In the genomic region with DNA sequence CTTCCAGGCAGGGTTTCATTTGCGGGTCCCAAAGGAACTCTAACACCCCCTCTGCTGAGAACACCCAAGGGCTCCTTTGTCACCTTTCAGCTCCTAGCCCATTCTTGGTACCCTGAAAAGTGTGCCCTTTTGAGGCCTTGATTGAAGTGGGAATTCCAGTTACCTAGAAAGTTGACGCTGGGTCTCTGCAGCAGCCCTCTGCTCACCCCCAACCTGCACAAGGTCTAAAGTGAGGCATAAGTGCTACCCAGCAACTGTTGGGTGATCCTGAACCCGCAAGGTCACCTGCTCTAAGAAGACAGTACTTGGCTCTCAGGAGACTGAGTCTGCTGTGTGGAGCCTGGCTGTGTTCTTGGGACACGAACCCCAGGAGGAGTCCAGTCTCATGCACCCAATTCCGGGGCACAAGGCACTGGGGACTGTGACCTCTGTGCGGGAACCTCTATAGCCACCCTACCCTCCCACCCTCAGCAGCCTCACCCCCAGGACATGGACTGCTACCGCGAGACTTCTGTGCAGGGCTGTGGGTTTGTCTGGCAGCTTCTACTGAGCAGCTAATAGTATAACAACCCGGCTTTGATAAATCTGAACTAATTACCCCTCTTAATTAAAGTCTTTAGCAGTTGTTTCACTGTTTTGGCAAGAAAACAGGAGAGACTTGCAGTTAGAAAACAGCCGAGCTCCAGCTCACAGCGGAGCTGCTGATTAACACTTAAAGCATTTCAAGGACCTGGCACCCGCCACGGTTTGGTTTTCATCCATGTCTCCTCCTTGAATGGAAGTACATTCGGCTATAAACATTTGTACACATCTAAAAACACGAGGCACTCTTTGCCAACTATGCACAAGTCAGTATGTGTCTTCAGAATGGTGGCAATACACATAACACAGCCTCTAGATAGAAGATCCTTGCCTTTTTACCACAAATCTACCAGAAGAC, we compare ENCODE assay signal across 17 mouse cellular contexts. TPM values are rescaled to one million over a fixed set of nuclear protein-coding genes. Genes with fewer than 3 reads are reported as not detected.
A peak's percentile ranks its signal among the peaks of the same experiment; 100 is the strongest.
DNase-seq lines count a peak whose midpoint lies in the region; ATAC-seq and TF ChIP-seq lines count a peak whose summit lies in the region.
"Had no signal": no experiment of that assay in that cellular context is flagged by ENCODE, and none has a peak within 500 bp of the region (broad histone marks: within the 10 kb centered on the region; RNA-seq: fewer than 3 reads in every experiment).

No protein-coding gene starts in this region.

- WGBS in lung, embryonic 16.5 days = 2% methylated on average over 15 of the region's 15 CpGs
- WGBS in lung, adult 2 months = 5% methylated on average over 15 of the region's 15 CpGs
- 4% methylated on average over 15 of the region's 15 CpGs for WGBS in forebrain, embryonic 12.5 days
- WGBS in midbrain, embryonic 14.5 days = 4% methylated on average over 15 of the region's 15 CpGs
- WGBS in liver, embryonic 11.5 days = 4% methylated on average over 15 of the region's 15 CpGs

- no peak for TF ChIP-seq POLR2A in lung, adult 2 months (IDR thresholded peaks at IDR 0.05; ENCODE audit: borderline replicate concordance, extremely low read depth, low read depth, low read length)

- peaks cover 3% of the 10 kb centered on the region; the same call in 1 of the 2 replicates for H3K4me1 ChIP-seq in lung, embryonic 16.5 days (replicated peaks; ENCODE audit: control insufficient read depth, insufficient read depth, low read length)
- no peaks in the 10 kb centered on the region for H3K4me1 ChIP-seq in lung, adult 2 months (ENCODE audit: control insufficient read depth, insufficient read depth, low read length)
- H3K4me1 ChIP-seq in forebrain, embryonic 12.5 days = peaks cover 27% of the 10 kb centered on the region
- 0 out of 2 replicates have a peak, but pooled peaks cover 3% of the 10 kb centered on the region for H3K4me1 ChIP-seq in midbrain, embryonic 14.5 days (ENCODE audit: control insufficient read depth, insufficient read depth, low read length)
- H3K4me1 ChIP-seq in liver, embryonic 11.5 days (replicated peaks; ENCODE audit: control insufficient read depth, insufficient read depth, low read length) = no peaks in the 10 kb centered on the region

- no peak overlapping the region for H3K4me2 ChIP-seq in lung, embryonic 16.5 days (ENCODE audit: low read depth, low read length)
- peak overlapping the region; percentile 40 for H3K4me2 ChIP-seq in forebrain, embryonic 12.5 days
- no peak overlapping the region for H3K4me2 ChIP-seq in midbrain, embryonic 14.5 days (ENCODE audit: low read length)
- H3K4me2 ChIP-seq in liver, embryonic 11.5 days = no peak overlapping the region

- H3K27ac ChIP-seq in lung, embryonic 16.5 days (ENCODE audit: low read length) = no peak overlapping the region
- H3K27ac ChIP-seq in forebrain, embryonic 12.5 days = peak overlapping the region; percentile 39; the same call in 1 of the 2 replicates
- H3K27ac ChIP-seq in midbrain, embryonic 14.5 days (replicated peaks; ENCODE audit: low read depth, low read length) = no peak overlapping the region
- no peak overlapping the region for H3K27ac ChIP-seq in liver, embryonic 11.5 days (ENCODE audit: low read depth, low read length)
- no peak overlapping the region for H3K27ac ChIP-seq in gastrocnemius, adult 2 months

- intact Hi-C loops in gastrocnemius, adult 2 months (cut with DNase I) = no loop called here

- DNase-seq in adrenal gland, postnatal 36 days = peak; percentile 62 to 67
- no peak for DNase-seq in adrenal gland, postnatal 10 days
- no peak for DNase-seq in lung, adult 2 months
- DNase-seq in midbrain, embryonic 14.5 days = peak; percentile 53
- no peak for DNase-seq in liver, embryonic 11.5 days (ENCODE audit: low spot score)
- DNase-seq in gastrocnemius, adult 2 months = no peak
- DNase-seq: cerebellum, adult 11-12 months; gastrocnemius, postnatal 10 days; kidney, adult 18-20 months; layer of hippocampus, adult 9-11 months; thymus, adult 2 months had no signal

- H3K9ac ChIP-seq in lung, embryonic 16.5 days (ENCODE audit: low read length) = no peak overlapping the region
- 0 out of 2 replicates have a peak overlapping the region, but pooled peaks have one; percentile 29 for H3K9ac ChIP-seq in forebrain, embryonic 12.5 days
- H3K9ac ChIP-seq in midbrain, embryonic 14.5 days (replicated peaks; ENCODE audit: low read length) = no peak overlapping the region
- H3K9ac ChIP-seq in liver, embryonic 11.5 days (ENCODE audit: low read depth, low read length) = no peak overlapping the region

- no peaks in the 10 kb centered on the region for H3K9me3 ChIP-seq in lung, embryonic 16.5 days (ENCODE audit: control insufficient read depth, low read length)
- H3K9me3 ChIP-seq in forebrain, embryonic 12.5 days = no peaks in the 10 kb centered on the region
- H3K9me3 ChIP-seq in midbrain, embryonic 14.5 days (ENCODE audit: control insufficient read depth, low read length) = no peaks in the 10 kb centered on the region
- no peaks in the 10 kb centered on the region for H3K9me3 ChIP-seq in liver, embryonic 11.5 days (ENCODE audit: control insufficient read depth, low read length)

- TF ChIP-seq CTCF in lung, adult 2 months (IDR thresholded peaks at IDR 0.05; ENCODE audit: insufficient read depth, low read length) = no peak
- TF ChIP-seq CTCF in gastrocnemius, adult 2 months (IDR thresholded peaks at IDR 0.05) = no peak

- no peak overlapping the region for H3K4me3 ChIP-seq in lung, embryonic 16.5 days (ENCODE audit: low read length)
- H3K4me3 ChIP-seq in lung, adult 2 months (replicated peaks; ENCODE audit: extremely low read depth, low read depth, low read length) = no peak overlapping the region
- peak overlapping the region; percentile 18; the same call in 1 of the 2 replicates for H3K4me3 ChIP-seq in forebrain, embryonic 12.5 days (replicated peaks)
- H3K4me3 ChIP-seq in midbrain, embryonic 14.5 days (replicated peaks; ENCODE audit: low read depth, low read length) = no peak overlapping the region
- H3K4me3 ChIP-seq in liver, embryonic 11.5 days (ENCODE audit: low read depth, low read length) = no peak overlapping the region
- H3K4me3 ChIP-seq in gastrocnemius, adult 2 months = no peak overlapping the region
- H3K4me3 ChIP-seq: megakaryocyte, embryonic 14.5 days had no signal

- 0 out of 2 replicates have a peak, but pooled peaks have one; percentile 20 for ATAC-seq in lung, embryonic 16.5 days (ENCODE audit: low read depth)
- peak; percentile 61; the same call in 1 of the 2 replicates for ATAC-seq in forebrain, embryonic 12.5 days (ENCODE audit: low FRiP score)
- ATAC-seq in midbrain, embryonic 14.5 days (ENCODE audit: low FRiP score, low TSS enrichment) = no peak
- no peak for ATAC-seq in liver, embryonic 11.5 days (replicated peaks; ENCODE audit: low FRiP score)

- peaks cover 73% of the 10 kb centered on the region for H3K27me3 ChIP-seq in lung, embryonic 16.5 days (ENCODE audit: control insufficient read depth, insufficient read depth, low read depth, low read length)
- peaks cover 66% of the 10 kb centered on the region for H3K27me3 ChIP-seq in forebrain, embryonic 12.5 days
- H3K27me3 ChIP-seq in midbrain, embryonic 14.5 days (ENCODE audit: control insufficient read depth, insufficient read depth, low read length) = peaks cover 84% of the 10 kb centered on the region
- peaks cover 73% of the 10 kb centered on the region for H3K27me3 ChIP-seq in liver, embryonic 11.5 days (replicated peaks; ENCODE audit: control insufficient read depth, insufficient read depth, low read length)

- no peaks in the 10 kb centered on the region for H3K36me3 ChIP-seq in lung, embryonic 16.5 days (ENCODE audit: control insufficient read depth, insufficient read depth, low read length)
- H3K36me3 ChIP-seq in forebrain, embryonic 12.5 days (replicated peaks) = no peaks in the 10 kb centered on the region
- H3K36me3 ChIP-seq in midbrain, embryonic 14.5 days (ENCODE audit: control insufficient read depth, insufficient read depth, low read length) = no peaks in the 10 kb centered on the region
- no peaks in the 10 kb centered on the region for H3K36me3 ChIP-seq in liver, embryonic 11.5 days (ENCODE audit: control insufficient read depth, insufficient read depth, low read length)

RNA-seq across cellular contexts. Expression of a gene that starts 4.1 kb away (rescaled TPM):
- total RNA-seq in adrenal gland, postnatal 36 days (2021) = not detected
- total RNA-seq in adrenal gland, postnatal 10 days (2021) = not detected
- polyA plus RNA-seq in lung, embryonic 16.5 days (2015; fragmentation: Nextera tagmentation; extraction: Ambion mirVana) = not detected in 2 replicates
- 0.08 TPM in 2 replicates for polyA plus RNA-seq in lung, adult 2 months (2012; rRNA removed)
- 33.4 and 36.1 TPM in 2 replicates for polyA plus RNA-seq in forebrain, embryonic 12.5 days (2016; fragmentation: Nextera tagmentation; extraction: Ambion mirVana)
- not detected in 2 replicates for polyA plus RNA-seq in midbrain, embryonic 14.5 days (2014; fragmentation: Nextera tagmentation; extraction: Ambion mirVana)
- not detected in 2 replicates for polyA plus RNA-seq in liver, embryonic 11.5 days (2014; fragmentation: Nextera tagmentation; extraction: Ambion mirVana)
- not detected for total RNA-seq in gastrocnemius, adult 2 months (2021)
- total RNA-seq: gastrocnemius, postnatal 10 days; liver, adult 2 months; MEL had no signal
- polyA plus RNA-seq: heart, postnatal 0 days; liver, adult 2 months had no signal

Comparison
In these comparisons a context has a peak if more than half of its experiments do, and no peak if none do; other contexts are left out.
1. DNase-seq: peak in adrenal gland, postnatal 36 days (2 of 2) and midbrain, embryonic 14.5 days (single experiment); none in adrenal gland, postnatal 10 days (single experiment), lung, adult 2 months (single experiment), liver, embryonic 11.5 days (single experiment) and gastrocnemius, adult 2 months (single experiment).
2. ATAC-seq: peak in lung, embryonic 16.5 days (single experiment) and forebrain, embryonic 12.5 days (single experiment); none in midbrain, embryonic 14.5 days (single experiment) and liver, embryonic 11.5 days (single experiment).
3. RNA of a gene that starts 4.1 kb away (polyA plus RNA-seq): 33.4 to 36.1 TPM in forebrain, embryonic 12.5 days; 0.08 TPM in lung, adult 2 months, not detected in lung, embryonic 16.5 days, not detected in midbrain, embryonic 14.5 days and not detected in liver, embryonic 11.5 days; every median in the first group is over 10 times any median in the second.